In the genomic region with DNA sequence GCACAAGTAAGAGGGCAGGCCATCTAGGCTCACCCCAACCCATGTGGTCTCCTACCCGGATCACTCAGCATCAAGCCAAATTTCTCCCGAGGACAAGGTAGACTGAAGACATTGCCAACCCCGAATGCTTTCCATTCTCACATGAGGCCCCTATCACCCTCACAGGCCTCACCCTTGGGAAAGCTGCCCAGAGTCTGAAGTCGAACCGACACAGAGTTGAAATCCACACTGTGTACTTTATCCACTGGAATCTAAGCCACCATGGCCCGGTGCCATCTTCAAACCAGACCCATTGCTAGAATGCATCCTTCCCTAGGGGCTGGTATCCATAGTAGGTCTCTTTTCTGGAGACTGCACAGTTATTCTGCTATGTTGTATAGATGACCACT, we compare ENCODE assay signal across 15 mouse cellular contexts. TPM values are rescaled to one million over a fixed set of nuclear protein-coding genes. Genes with fewer than 3 reads are reported as not detected.
DNase-seq lines count a peak whose midpoint lies in the region; ATAC-seq and TF ChIP-seq lines count a peak whose summit lies in the region.
"Had no signal": no experiment of that assay in that cellular context is flagged by ENCODE, and none has a peak within 500 bp of the region (broad histone marks: within the 10 kb centered on the region; RNA-seq: fewer than 3 reads in every experiment).

No protein-coding gene starts in this region.

- no peak for TF ChIP-seq CTCF in lung, adult 2 months (IDR thresholded peaks at IDR 0.05; ENCODE audit: insufficient read depth, low read length)
- no peak for TF ChIP-seq CTCF in liver, adult 2 months (IDR thresholded peaks at IDR 0.05; ENCODE audit: low read depth, low read length)

- H3K9ac ChIP-seq in liver, adult 2 months (ENCODE audit: low read depth, low read length), result no peak overlapping the region; the same call in 1 of the 2 replicates
- H3K9ac ChIP-seq in stomach, embryonic 16.5 days (ENCODE audit: low read length), result no peak overlapping the region
- H3K9ac ChIP-seq in midbrain, embryonic 11.5 days (ENCODE audit: low read length), result no peak overlapping the region
- H3K9ac ChIP-seq: midbrain, embryonic 12.5 days; neural tube, embryonic 15.5 days had no signal

- H3K4me2 ChIP-seq in stomach, embryonic 16.5 days (ENCODE audit: low read depth, low read length), result no peak overlapping the region
- no peak overlapping the region for H3K4me2 ChIP-seq in midbrain, embryonic 11.5 days
- H3K4me2 ChIP-seq: midbrain, embryonic 12.5 days; neural tube, embryonic 15.5 days had no signal

- H3K9me3 ChIP-seq in stomach, embryonic 16.5 days (replicated peaks; ENCODE audit: control insufficient read depth, low read length), result no peaks in the 10 kb centered on the region
- H3K9me3 ChIP-seq in midbrain, embryonic 11.5 days (ENCODE audit: control insufficient read depth, low read length), result no peaks in the 10 kb centered on the region
- H3K9me3 ChIP-seq: midbrain, embryonic 12.5 days; neural tube, embryonic 15.5 days had no signal

- no peaks in the 10 kb centered on the region for H3K36me3 ChIP-seq in liver, adult 2 months (ENCODE audit: control insufficient read depth, insufficient read depth, low read length)
- H3K36me3 ChIP-seq in stomach, embryonic 16.5 days (ENCODE audit: control insufficient read depth, insufficient read depth, low read length), result no peaks in the 10 kb centered on the region
- H3K36me3 ChIP-seq in midbrain, embryonic 11.5 days (ENCODE audit: control insufficient read depth, insufficient read depth, low read length), result no peaks in the 10 kb centered on the region
- H3K36me3 ChIP-seq: midbrain, embryonic 12.5 days; neural tube, embryonic 15.5 days had no signal

- H3K79me2 ChIP-seq in liver, adult 2 months (ENCODE audit: control insufficient read depth, insufficient read depth, low read length), result no peaks in the 10 kb centered on the region

- DNase-seq in adrenal gland, postnatal 10 days, result peak; percentile 42
- DNase-seq in adrenal gland, adult 2 months, result no peak
- peak; percentile 22 for DNase-seq in lung, adult 2 months
- DNase-seq in lung, adult 18-20 months, result no peak
- DNase-seq in liver, adult 2 months (ENCODE audit: extremely low read depth, low read depth, low spot score), result peak; percentile 88
- no peak for DNase-seq in midbrain, embryonic 11.5 days (ENCODE audit: low spot score, missing footprints)
- DNase-seq in urinary bladder, postnatal 4 days (ENCODE audit: low spot score in 2 of 2), result no peak

- H3K27me3 ChIP-seq in liver, adult 2 months (ENCODE audit: control insufficient read depth, insufficient read depth, low read length), result no peaks in the 10 kb centered on the region
- H3K27me3 ChIP-seq in stomach, embryonic 16.5 days (ENCODE audit: control insufficient read depth, insufficient read depth, low read length), result no peaks in the 10 kb centered on the region
- no peaks in the 10 kb centered on the region for H3K27me3 ChIP-seq in midbrain, embryonic 11.5 days (ENCODE audit: control insufficient read depth, insufficient read depth, low read length)
- H3K27me3 ChIP-seq: midbrain, embryonic 12.5 days; neural tube, embryonic 15.5 days; Patski had no signal

- peak; percentile 49; the same call in 1 of the 2 replicates for ATAC-seq in stomach, embryonic 16.5 days (ENCODE audit: insufficient read depth, low FRiP score)
- no peak for ATAC-seq in midbrain, embryonic 11.5 days (ENCODE audit: low FRiP score)
- ATAC-seq: hindbrain, embryonic 16.5 days; Patski had no signal

- no peak overlapping the region for H3K4me3 ChIP-seq in lung, adult 2 months (replicated peaks; ENCODE audit: extremely low read depth, low read depth, low read length)
- no peak overlapping the region for H3K4me3 ChIP-seq in liver, adult 2 months (ENCODE audit: insufficient read depth, low read depth, low read length)
- H3K4me3 ChIP-seq in stomach, embryonic 16.5 days (replicated peaks; ENCODE audit: low read length), result no peak overlapping the region
- no peak overlapping the region for H3K4me3 ChIP-seq in midbrain, embryonic 11.5 days (ENCODE audit: low read depth, low read length)
- H3K4me3 ChIP-seq: midbrain, embryonic 12.5 days; neural tube, embryonic 15.5 days had no signal

- H3K27ac ChIP-seq in liver, adult 2 months (replicated peaks; ENCODE audit: insufficient read depth, low read depth, low read length), result peak overlapping the region; percentile 45
- H3K27ac ChIP-seq in stomach, embryonic 16.5 days (ENCODE audit: low read length), result no peak overlapping the region
- H3K27ac ChIP-seq in midbrain, embryonic 11.5 days (ENCODE audit: low read depth, low read length), result no peak overlapping the region
- H3K27ac ChIP-seq: midbrain, embryonic 12.5 days; neural tube, embryonic 15.5 days had no signal

- 34% methylated on average over 6 of the region's 6 CpGs for WGBS in lung, adult 2 months
- WGBS in liver, adult 2 months, result 25% methylated on average over 6 of the region's 6 CpGs
- 46% methylated on average over 6 of the region's 6 CpGs for WGBS in stomach, embryonic 16.5 days
- 90% methylated on average over 6 of the region's 6 CpGs for WGBS in midbrain, embryonic 11.5 days

- peaks cover 12% of the 10 kb centered on the region for H3K4me1 ChIP-seq in lung, adult 2 months (ENCODE audit: control insufficient read depth, insufficient read depth, low read length)
- peaks cover 21% of the 10 kb centered on the region for H3K4me1 ChIP-seq in liver, adult 2 months (ENCODE audit: control insufficient read depth, insufficient read depth, low read length)
- H3K4me1 ChIP-seq in stomach, embryonic 16.5 days (ENCODE audit: control insufficient read depth, insufficient read depth, low read length), result peaks cover 16% of the 10 kb centered on the region
- no peaks in the 10 kb centered on the region for H3K4me1 ChIP-seq in midbrain, embryonic 11.5 days (ENCODE audit: control insufficient read depth, insufficient read depth, low read length)
- H3K4me1 ChIP-seq: midbrain, embryonic 12.5 days had no signal

- no peak for TF ChIP-seq POLR2A in lung, adult 2 months (IDR thresholded peaks at IDR 0.05; ENCODE audit: borderline replicate concordance, extremely low read depth, low read depth, low read length)
- no peak for TF ChIP-seq POLR2A in liver, adult 2 months (IDR thresholded peaks at IDR 0.05; ENCODE audit: extremely low read depth, insufficient read depth, low read length)

RNA-seq across cellular contexts. Expression of a gene that starts 37.5 kb away (rescaled TPM):
- total RNA-seq in adrenal gland, postnatal 10 days (2021), result 10 to 100 TPM; 71.2 to 85.3 TPM
- total RNA-seq in adrenal gland, adult 2 months (2021), result 10 to 100 TPM; 66.1 to 71.3 TPM
- 10.9 and 11.3 TPM in 2 replicates for polyA plus RNA-seq in adrenal gland, adult 2 months (2012; rRNA removed)
- polyA plus RNA-seq in lung, adult 2 months (2012; rRNA removed), result 25.0 and 29.7 TPM in 2 replicates
- total RNA-seq in liver, adult 2 months (2014; rRNA removed), result 26.4 and 28.3 TPM in 2 replicates
- 11.9 and 14.0 TPM in 2 replicates for polyA plus RNA-seq in liver, adult 2 months (2012; rRNA removed)
- 47.2 and 47.3 TPM in 2 replicates for polyA plus RNA-seq in stomach, embryonic 16.5 days (2015; fragmentation: Nextera tagmentation; extraction: Ambion mirVana)
- 49.9 and 53.8 TPM in 2 replicates for polyA plus RNA-seq in midbrain, embryonic 11.5 days (2014; fragmentation: Nextera tagmentation; extraction: Ambion mirVana)

RNA-seq across cellular contexts. Expression of a gene that starts 41.5 kb away (rescaled TPM):
- 10 to 100 TPM; 75.4 to 78.8 TPM for total RNA-seq in adrenal gland, postnatal 10 days (2021)
- 100 to 1,000 TPM; 255 to 258 TPM for total RNA-seq in adrenal gland, adult 2 months (2021)
- 97.1 and 107 TPM in 2 replicates for polyA plus RNA-seq in adrenal gland, adult 2 months (2012; rRNA removed)
- polyA plus RNA-seq in lung, adult 2 months (2012; rRNA removed), result 46.5 and 53.1 TPM in 2 replicates
- total RNA-seq in liver, adult 2 months (2014; rRNA removed), result 7.3 and 9.5 TPM in 2 replicates
- polyA plus RNA-seq in liver, adult 2 months (2012; rRNA removed), result 5.0 and 5.1 TPM in 2 replicates
- polyA plus RNA-seq in stomach, embryonic 16.5 days (2015; fragmentation: Nextera tagmentation; extraction: Ambion mirVana), result 52.3 and 58.1 TPM in 2 replicates
- 8.1 and 8.5 TPM in 2 replicates for polyA plus RNA-seq in midbrain, embryonic 11.5 days (2014; fragmentation: Nextera tagmentation; extraction: Ambion mirVana)

RNA-seq across cellular contexts. Expression of a gene that starts 56.0 kb away (rescaled TPM):
- not detected for total RNA-seq in adrenal gland, postnatal 10 days (2021)
- total RNA-seq in adrenal gland, adult 2 months (2021), result under 1 TPM in 1 of 2 experiments, not detected in 1; 0.69 TPM
- polyA plus RNA-seq in adrenal gland, adult 2 months (2012; rRNA removed), result not detected in 2 replicates
- polyA plus RNA-seq in lung, adult 2 months (2012; rRNA removed), result not detected in 2 replicates
- total RNA-seq in liver, adult 2 months (2014; rRNA removed), result 0.83 TPM in 1 of 2 replicates, not detected in the other
- polyA plus RNA-seq in liver, adult 2 months (2012; rRNA removed), result not detected in 2 replicates
- polyA plus RNA-seq in stomach, embryonic 16.5 days (2015; fragmentation: Nextera tagmentation; extraction: Ambion mirVana), result not detected in 2 replicates
- polyA plus RNA-seq in midbrain, embryonic 11.5 days (2014; fragmentation: Nextera tagmentation; extraction: Ambion mirVana), result not detected in 2 replicates
- total RNA-seq: gastrocnemius, adult 18-20 months; left cerebral cortex, postnatal 14 days had no signal
- polyA plus RNA-seq: embryonic facial prominence, embryonic 11.5 days; hindbrain, embryonic 16.5 days; midbrain, embryonic 12.5 days; neural tube, embryonic 15.5 days had no signal

Comparison
In these comparisons a context has a peak if more than half of its experiments do, and no peak if none do; other contexts are left out.
1. DNase-seq: peak in adrenal gland, postnatal 10 days (single experiment), lung, adult 2 months (single experiment) and liver, adult 2 months (single experiment); none in adrenal gland, adult 2 months (single experiment), lung, adult 18-20 months (0 of 2), midbrain, embryonic 11.5 days (single experiment) and urinary bladder, postnatal 4 days (0 of 2).